Mouse (Mus musculus) ES-E14 (cell line): ENCODE measurements around the gene Peli1. TPM values are rescaled to one million over a fixed set of nuclear protein-coding genes. Genes with fewer than 3 reads are reported as not detected.

Source experiments
- DNase-seq: peaks from one replicate; pipeline ENCODE4 v3.0.0-alpha.2; 2013; ENCODE audit warnings: low read depth, low spot score
- H3K27ac ChIP-seq: 2 replicates; pipeline ENCODE4 v1.5.1; 2012; ENCODE audit warnings: low read depth, mild to moderate bottlenecking, low read length, moderate library complexity, mixed read lengths; ENCODE audit not compliant: poor library complexity, insufficient read depth, severe bottlenecking
- H3K36me3 ChIP-seq: 2 replicates; pipeline ENCODE4 v1.6.1; 2012; ENCODE audit warnings: mild to moderate bottlenecking, low read length, moderate library complexity, mixed read lengths; ENCODE audit not compliant: control insufficient read depth, poor library complexity, insufficient read depth, severe bottlenecking
- H3K4me1 ChIP-seq, 2 experiments: fragments of 150-350 bp in 1 of 2; sonication (generic) in 1 of 2; 2 replicates each; pipeline ENCODE4 v1.6.1; 2012; ENCODE audit warnings: low read length in 2 of 2, mild to moderate bottlenecking in 1 of 2, mixed read lengths in 1 of 2; ENCODE audit not compliant: control insufficient read depth in 2 of 2, insufficient read depth in 2 of 2, poor library complexity in 1 of 2
- H3K4me3 ChIP-seq, 2 experiments: fragments of 150-350 bp in 1 of 2; sonication (generic) in 1 of 2; 2 replicates each; pipeline ENCODE4 v1.5.1; 2012; ENCODE audit warnings: low read length in 2 of 2, low read depth in 1 of 2, mild to moderate bottlenecking in 1 of 2, mixed read lengths in 1 of 2; ENCODE audit not compliant: insufficient read depth in 1 of 2, poor library complexity in 1 of 2, severe bottlenecking in 1 of 2
- H3K9ac ChIP-seq: 2 replicates; pipeline ENCODE4 v1.6.1; 2012; ENCODE audit warnings: low read depth, mild to moderate bottlenecking, low read length, mixed read lengths; ENCODE audit not compliant: poor library complexity, insufficient read depth, severe bottlenecking
- H3K9me3 ChIP-seq: fragments of 150-350 bp; sonication (generic); 2 replicates; pipeline ENCODE4 v1.6.1; 2012; ENCODE audit warnings: low read depth, mild to moderate bottlenecking, low read length; ENCODE audit not compliant: control insufficient read depth, insufficient read depth
- CHD2 ChIP-seq: IDR thresholded peaks from 2 replicates; pipeline ENCODE4 v1.6.1; 2014; ENCODE audit warnings: mild to moderate bottlenecking, low read depth, low read length, inconsistent platforms
- HCFC1 ChIP-seq: IDR thresholded peaks from 2 replicates; pipeline ENCODE4 v1.6.1; 2012; ENCODE audit warnings: low read length, inconsistent platforms, borderline replicate concordance; ENCODE audit not compliant: insufficient read depth
- MAFK ChIP-seq: IDR thresholded peaks from 2 replicates; pipeline ENCODE4 v1.6.1; 2014; ENCODE audit warnings: mild to moderate bottlenecking, low read depth, low read length, inconsistent platforms; ENCODE audit not compliant: insufficient read depth
- ZC3H11A ChIP-seq: IDR thresholded peaks from 2 replicates; pipeline ENCODE4 v1.6.1; 2012; ENCODE audit warnings: low read depth, mild to moderate bottlenecking, inconsistent platforms, low read length, borderline replicate concordance
- ZNF384 ChIP-seq: IDR thresholded peaks from 2 replicates; pipeline ENCODE4 v1.6.1; 2012; ENCODE audit warnings: low read depth, low read length, inconsistent platforms
- in situ Hi-C, 2 experiments: fragments of 600-800 bp; cut with MboI; formaldehyde crosslinking; loops; one replicate each; pipeline ENCODE4 v1.15.1; 2025; ENCODE audit warnings: low sequenced_read_pairs in 2 of 2, inconsistent platforms in 1 of 2; ENCODE audit not compliant: unreplicated experiment in 2 of 2
- total RNA-seq: library from RNA; depleted of rRNA; stranded (reverse); fragments of 300-350 nt; gene quantifications from 2 replicates; pipeline ENCODE4 v1.2.3, GENCODE M21; 2012

Gene Peli1
- total RNA-seq, 1 experiment = 17.3 TPM

- 0 out of 4 replicates have a peak, but pooled peaks cover 0 to 2% of the 10 kb centered on the region in 2 experiments for H3K4me1 ChIP-seq
- in situ Hi-C loops = no loop called here
These were observed 23.4 kb downstream of the Peli1 start for GRCm38 (mm10) chr11:21114516-21114915.

GRCm38 (mm10) chr11:21115804-21116203 is 24.7 kb downstream of the Peli1 start:
- no peak for DNase-seq
- Histone ChIP-seq H3K9me3 (no peaks in the 10 kb centered on the region), H3K4me3 (no peak overlapping the region), H3K36me3 (no peaks in the 10 kb centered on the region), H3K4me1 (0 out of 4 replicates have a peak, but pooled peaks cover 0 to 2% of the 10 kb centered on the region in 2 experiments), H3K27ac (no peak overlapping the region), H3K9ac (no peak overlapping the region)
- in situ Hi-C loops = no loop called here
- TF ChIP-seq CHD2 (no peak), ZNF384 (no peak), HCFC1 (no peak), ZC3H11A (no peak), MAFK (no peak)

More at GRCm38 (mm10) chr11:21114516-21114915, 23.4 kb downstream of the Peli1 start:
- no peaks in the 10 kb centered on the region for H3K9me3 ChIP-seq
- no peak for TF ChIP-seq HCFC1
- no peak for TF ChIP-seq ZC3H11A
- TF ChIP-seq CHD2 = no peak
- DNase-seq = no peak
- no peaks in the 10 kb centered on the region for H3K36me3 ChIP-seq
- H3K27ac ChIP-seq = no peak overlapping the region
- H3K9ac ChIP-seq = no peak overlapping the region
- no peak overlapping the region for H3K4me3 ChIP-seq

GRCm38 (mm10) chr11:21116623-21117295 is 25.7 kb downstream of the Peli1 start:
- H3K9ac ChIP-seq = no peak overlapping the region
- H3K4me1 ChIP-seq = no peaks in the 10 kb centered on the region
- no peak for TF ChIP-seq ZNF384
- TF ChIP-seq CHD2 = no peak
- TF ChIP-seq HCFC1 = no peak
- no peak for TF ChIP-seq ZC3H11A
- no peak for TF ChIP-seq MAFK
- in situ Hi-C loops = no loop called here
- H3K9me3 ChIP-seq = no peaks in the 10 kb centered on the region
- no peak overlapping the region for H3K4me3 ChIP-seq
- H3K27ac ChIP-seq = no peak overlapping the region
- no peaks in the 10 kb centered on the region for H3K36me3 ChIP-seq
- DNase-seq = no peak

GRCm38 (mm10) chr11:21121737-21122136 is 30.6 kb downstream of the Peli1 start:
- Histone ChIP-seq H3K4me1 (no peaks in the 10 kb centered on the region), H3K36me3 (no peaks in the 10 kb centered on the region), H3K27ac (no peak overlapping the region), H3K9ac (no peak overlapping the region), H3K9me3 (no peaks in the 10 kb centered on the region), H3K4me3 (no peak overlapping the region)
- in situ Hi-C loops = no loop called here
- no peak for DNase-seq
- TF ChIP-seq HCFC1 = no peak
- no peak for TF ChIP-seq ZNF384
- TF ChIP-seq MAFK = no peak
- no peak for TF ChIP-seq CHD2
- no peak for TF ChIP-seq ZC3H11A

- Histone ChIP-seq H3K36me3 (no peaks in the 10 kb centered on the region), H3K27ac (no peak overlapping the region), H3K4me3 (no peak overlapping the region), H3K9ac (no peak overlapping the region), H3K9me3 (no peaks in the 10 kb centered on the region), H3K4me1 (no peaks in the 10 kb centered on the region)
- in situ Hi-C loops = no loop called here
- TF ChIP-seq HCFC1 = no peak
- no peak for DNase-seq
These were observed 31.3 kb downstream of the Peli1 start for GRCm38 (mm10) chr11:21122399-21122798.
